Mouse (Mus musculus) liver, postnatal 0 days (tissue): Measurements from ENCODE around the gene Pard3. TPM values are rescaled to one million over a fixed set of nuclear protein-coding genes. Genes with fewer than 3 reads are reported as not detected.

Source experiments
- ATAC-seq: fragments of 200-750 bp; cut with Nextera tagmentation; 2 replicates; pipeline ENCODE4 v1.8.0; 2017; ENCODE audit warnings: mild to moderate bottlenecking, moderate library complexity
- DNase-seq: peaks from one replicate; pipeline ENCODE4 v3.0.0-alpha.2; 2016
- H3K27ac ChIP-seq: fragments of 300-500 bp; sonication (generic); 2 replicates; pipeline ENCODE4 v1.5.1; 2014; ENCODE audit warnings: antibody characterized with exemption, moderate library complexity, mild to moderate bottlenecking, low read depth
- H3K27me3 ChIP-seq: fragments of 300-500 bp; sonication (generic); 2 replicates; pipeline ENCODE4 v1.6.1; 2014; ENCODE audit warnings: low read length, control low read depth, mixed read lengths; ENCODE audit not compliant: insufficient read depth
- H3K36me3 ChIP-seq: fragments of 300-500 bp; sonication (generic); replicated peaks from 2 replicates; pipeline ENCODE4 v1.6.1; 2014; ENCODE audit warnings: mild to moderate bottlenecking, control low read depth, low read length, moderate library complexity, mixed read lengths; ENCODE audit not compliant: insufficient read depth
- H3K4me1 ChIP-seq: fragments of 300-500 bp; sonication (generic); 2 replicates; pipeline ENCODE4 v1.6.1; 2014; ENCODE audit warnings: antibody characterized with exemption, mild to moderate bottlenecking, control low read depth; ENCODE audit not compliant: insufficient read depth
- H3K4me2 ChIP-seq: fragments of 300-500 bp; sonication (generic); 2 replicates; pipeline ENCODE4 v1.6.1; 2014; ENCODE audit warnings: low read depth, mild to moderate bottlenecking, low read length, moderate library complexity, mixed read lengths
- H3K4me3 ChIP-seq: fragments of 300-500 bp; sonication (generic); 2 replicates; pipeline ENCODE4 v1.5.1; 2014; ENCODE audit warnings: low read depth, low read length
- H3K9ac ChIP-seq: fragments of 300-500 bp; sonication (generic); replicated peaks from 2 replicates; pipeline ENCODE4 v1.6.1; 2014; ENCODE audit warnings: mild to moderate bottlenecking, moderate library complexity
- H3K9me3 ChIP-seq: fragments of 300-500 bp; sonication (generic); 2 replicates; pipeline ENCODE4 v1.6.1; 2016; ENCODE audit warnings: mild to moderate bottlenecking, control low read depth, low read length, mixed read lengths
- CTCF ChIP-seq: sonication (generic); IDR thresholded peaks from 2 replicates; pipeline ENCODE4 v1.5.1; 2016; ENCODE audit warnings: antibody characterized with exemption, low read depth
- EP300 ChIP-seq: IDR thresholded peaks from 2 replicates; pipeline ENCODE4 v1.6.1; 2016; ENCODE audit warnings: antibody characterized with exemption, low read depth, mild to moderate bottlenecking
- WGBS: fragments of 180-500 bp; shearing (Covaris S2); extraction: QIAGEN DNeasy Blood & Tissue Kit; methylation state at CpG from one replicate; pipeline ENCODE4 v1.1.7; 2014; ENCODE audit not compliant: insufficient replicate concordance; 5-methylcytosine and 5-hydroxymethylcytosine counted together
- polyA plus RNA-seq: library from polyadenylated mRNA; unstranded; fragments of >200 nt; fragmentation: Nextera tagmentation; extraction: Ambion mirVana; gene quantifications from 2 replicates; pipeline ENCODE4 v1.2.1, GENCODE M21; 2015

Pard3 gene
- polyA plus RNA-seq, 1 experiment from 2014 or later, result 10.2 TPM

DNA sequence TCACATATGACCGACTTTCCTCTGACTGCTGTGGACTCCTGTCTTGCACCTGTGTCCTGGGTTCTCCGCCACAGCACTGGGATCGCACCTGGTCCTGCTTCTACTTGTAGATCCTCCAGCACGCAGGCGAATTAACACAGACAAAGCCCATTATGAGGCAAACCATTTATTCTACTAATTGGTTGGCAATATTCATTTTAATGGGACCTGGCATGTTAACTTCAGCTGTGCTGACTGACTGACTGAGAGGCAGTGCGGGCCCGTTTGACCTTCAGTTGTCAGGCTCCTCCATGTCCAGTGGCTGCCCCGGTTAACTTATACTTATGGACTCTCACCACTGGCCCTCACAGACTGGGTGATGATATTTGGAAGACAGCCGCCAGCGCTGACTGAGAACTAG lies 128.6 kb downstream of the Pard3 start:
- Histone ChIP-seq H3K36me3 (no peaks in the 10 kb centered on the region), H3K27ac (no peak overlapping the region), H3K4me1 (peaks cover 5% of the 10 kb centered on the region), H3K4me3 (no peak overlapping the region), H3K27me3 (no peaks in the 10 kb centered on the region), H3K4me2 (no peak overlapping the region), H3K9me3 (no peaks in the 10 kb centered on the region), H3K9ac (no peak overlapping the region)
- TF ChIP-seq CTCF (no peak), EP300 (no peak)
- WGBS, result 78% methylated on average over 10 of the region's 10 CpGs
- ATAC-seq (no peak), DNase-seq (no peak)

DNA sequence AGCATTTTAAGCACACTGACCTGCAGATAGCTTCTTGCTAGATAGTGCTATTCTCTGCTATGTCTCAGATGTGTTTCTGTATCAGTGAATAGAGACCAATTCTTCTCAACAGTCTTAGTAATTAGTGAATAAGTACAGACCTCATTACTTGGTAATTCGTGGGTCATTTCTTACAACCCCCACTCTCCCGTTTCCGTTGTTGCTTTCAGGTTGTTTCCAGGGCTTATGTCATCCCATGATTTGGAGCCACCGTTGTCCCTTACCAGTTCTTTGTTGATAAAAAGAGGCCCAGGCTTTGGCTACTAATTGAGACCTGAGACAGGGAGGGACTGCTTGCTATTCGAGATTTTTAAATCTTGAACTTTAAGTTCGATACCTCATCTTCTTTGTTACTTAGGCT lies 129.7 kb downstream of the Pard3 start:
- TF ChIP-seq EP300, result no peak
- no peak for TF ChIP-seq CTCF
- no peaks in the 10 kb centered on the region for H3K9me3 ChIP-seq
- ATAC-seq (no peak), DNase-seq (no peak)
- H3K36me3 ChIP-seq, result no peaks in the 10 kb centered on the region
- H3K4me1 ChIP-seq, result peaks cover 8% of the 10 kb centered on the region
- no peak overlapping the region for H3K27ac ChIP-seq
- no peak overlapping the region for H3K4me2 ChIP-seq
- no peak overlapping the region for H3K4me3 ChIP-seq
- 66% methylated on average over 6 of the region's 6 CpGs for WGBS
- H3K27me3 ChIP-seq, result no peaks in the 10 kb centered on the region
- no peak overlapping the region for H3K9ac ChIP-seq

DNA sequence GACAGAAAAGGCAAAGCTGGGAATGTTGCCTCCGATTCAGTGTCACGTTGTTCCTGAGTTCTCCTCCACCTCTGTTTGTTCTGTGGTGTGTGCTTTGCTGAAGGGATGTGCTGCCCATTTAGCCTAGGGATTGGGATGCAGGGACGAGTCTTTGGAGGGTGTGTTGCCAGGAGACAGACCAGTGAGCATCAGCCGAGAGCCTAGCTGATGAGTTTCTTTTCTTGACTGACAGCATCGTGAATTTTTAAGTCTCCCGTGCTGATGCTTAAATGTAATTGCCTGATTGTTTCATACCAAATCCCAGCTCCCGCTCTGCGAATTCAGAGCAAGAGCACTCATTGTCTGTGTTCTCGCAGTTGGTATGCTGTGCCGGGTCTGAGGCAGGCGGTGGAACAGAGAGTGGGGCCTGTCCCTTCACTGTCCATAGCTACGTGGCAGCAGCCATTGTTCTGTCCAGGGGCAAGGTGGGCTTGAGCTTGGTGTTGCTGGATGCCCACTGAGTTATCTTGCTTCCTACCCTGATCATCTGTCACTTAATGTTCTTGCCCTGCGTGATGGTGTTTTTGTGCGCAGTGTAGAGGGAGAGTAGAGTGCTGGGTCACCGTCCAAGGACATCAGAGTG lies 131.2 kb downstream of the Pard3 start:
- H3K27ac ChIP-seq, result 0 out of 2 replicates have a peak overlapping the region, but pooled peaks have one; percentile 11

DNA sequence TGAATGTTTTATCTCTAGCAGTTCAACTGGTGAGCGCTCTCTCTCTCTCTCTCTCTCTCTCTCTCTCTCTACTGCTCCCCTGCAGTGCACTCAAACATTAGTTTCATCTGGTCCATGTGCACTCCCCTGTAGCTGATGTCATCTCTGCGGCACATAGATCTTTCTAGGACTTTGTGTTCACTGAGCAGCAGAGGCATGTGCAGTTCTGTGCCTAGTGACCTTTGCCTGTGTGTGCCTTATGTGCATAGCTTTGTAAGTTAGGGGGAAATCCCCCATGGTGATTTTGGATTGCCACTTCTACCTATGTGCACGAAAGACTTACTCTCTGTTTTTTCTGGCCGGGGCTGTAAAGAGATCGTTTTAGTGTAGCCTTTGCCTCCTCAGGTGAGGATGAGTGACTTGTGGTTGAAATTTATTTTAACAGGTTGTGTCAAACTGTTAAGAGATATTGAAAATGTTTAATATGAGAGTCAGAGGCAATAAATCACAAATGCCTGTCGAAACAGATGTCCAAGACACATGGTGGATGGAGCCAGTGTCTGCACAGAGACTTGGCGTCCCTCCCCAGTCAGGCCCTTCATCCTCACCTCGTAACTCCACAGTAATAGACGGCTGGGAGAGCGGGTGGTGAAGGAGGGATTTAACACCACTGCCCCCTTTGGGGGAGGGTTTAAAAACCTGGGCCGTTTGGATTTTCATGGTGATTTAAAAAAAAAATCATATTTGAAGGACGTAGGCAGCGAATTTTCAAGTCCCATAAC lies 133.0 kb downstream of the Pard3 start:
- Histone ChIP-seq H3K4me3 (no peak overlapping the region), H3K4me1 (peaks cover 13% of the 10 kb centered on the region), H3K9me3 (no peaks in the 10 kb centered on the region), H3K9ac (no peak overlapping the region), H3K27ac (peak overlapping the region; percentile 71), H3K27me3 (no peaks in the 10 kb centered on the region), H3K36me3 (no peaks in the 10 kb centered on the region), H3K4me2 (no peak overlapping the region)
- peak; percentile 21 for DNase-seq
- TF ChIP-seq EP300, result peak; percentile 42; the same call in 1 of the 2 replicates
- TF ChIP-seq CTCF, result no peak
- peak; percentile 94 for ATAC-seq
- WGBS, result 63% methylated on average over 13 of the region's 13 CpGs

More for the DNA sequence above, 131.2 kb downstream of the Pard3 start:
- TF ChIP-seq CTCF, result no peak
- TF ChIP-seq EP300, result no peak
- Histone ChIP-seq H3K36me3 (no peaks in the 10 kb centered on the region), H3K9me3 (no peaks in the 10 kb centered on the region), H3K9ac (no peak overlapping the region), H3K27me3 (no peaks in the 10 kb centered on the region), H3K4me1 (peaks cover 13% of the 10 kb centered on the region), H3K4me2 (no peak overlapping the region), H3K4me3 (no peak overlapping the region)
- no peak for ATAC-seq
- no peak for DNase-seq
- 73% methylated on average over 15 of the region's 15 CpGs for WGBS

GRCm38 (mm10) chr8:127207455-127207854 lies 143.8 kb downstream of the Pard3 start:
- H3K27ac ChIP-seq, result no peak overlapping the region
- H3K4me3 ChIP-seq, result no peak overlapping the region
- H3K4me2 ChIP-seq, result no peak overlapping the region
- no peaks in the 10 kb centered on the region for H3K27me3 ChIP-seq
- no peak overlapping the region for H3K9ac ChIP-seq
- DNase-seq (no peak), ATAC-seq (no peak)
- WGBS, result 64% methylated on average over 4 of the region's 4 CpGs
- no peak for TF ChIP-seq EP300
- TF ChIP-seq CTCF, result no peak
- no peaks in the 10 kb centered on the region for H3K4me1 ChIP-seq
- H3K36me3 ChIP-seq, result no peaks in the 10 kb centered on the region
- H3K9me3 ChIP-seq, result no peaks in the 10 kb centered on the region

DNA sequence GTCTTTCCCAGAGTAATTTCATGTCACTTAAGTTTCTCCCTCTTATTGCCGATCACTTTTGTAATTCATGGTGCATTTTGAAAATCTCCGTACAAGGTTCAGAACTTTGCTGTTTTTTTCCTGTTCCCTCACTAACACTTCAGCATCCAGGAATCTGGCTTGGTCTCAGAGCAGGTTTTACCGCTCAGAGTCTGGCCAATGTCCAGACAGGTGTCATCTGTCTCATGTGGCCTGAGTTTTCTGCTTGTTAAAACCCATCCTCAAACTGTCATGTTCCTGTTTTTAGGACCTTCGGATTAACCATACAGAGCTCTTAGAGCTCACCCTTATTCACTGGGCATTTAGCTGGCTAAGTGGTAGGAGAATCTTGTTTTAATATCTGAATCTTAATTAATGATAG lies 146.9 kb downstream of the Pard3 start:
- Histone ChIP-seq H3K4me1 (no peaks in the 10 kb centered on the region), H3K4me2 (no peak overlapping the region), H3K4me3 (no peak overlapping the region)

More for the DNA sequence above, 146.9 kb downstream of the Pard3 start:
- 76% methylated on average over 4 of the region's 4 CpGs for WGBS
- no peaks in the 10 kb centered on the region for H3K9me3 ChIP-seq
- H3K27me3 ChIP-seq, result no peaks in the 10 kb centered on the region
- TF ChIP-seq EP300, result no peak
- no peak for TF ChIP-seq CTCF
- no peak overlapping the region for H3K9ac ChIP-seq
- ATAC-seq, result no peak
- no peak for DNase-seq
- H3K27ac ChIP-seq, result no peak overlapping the region
- no peaks in the 10 kb centered on the region for H3K36me3 ChIP-seq
